Mouse (Mus musculus) CH12.LX (cell line): ENCODE measurements around the gene Atp8b4.

Source experiments
- BHLHE40 ChIP-seq: IDR thresholded peaks from 2 replicates; pipeline ENCODE4 v1.6.1; 2011; ENCODE audit warnings: mild to moderate bottlenecking, low read depth, low read length, improper control_type of control experiment
- CTCF ChIP-seq, 2 experiments: IDR thresholded peaks in 1 of 2; conservative IDR thresholded peaks in 1 of 2; 2 replicates each; pipeline ENCODE4 v1.5.1; 2011 to 2012; ENCODE audit warnings: low read depth in 2 of 2, low read length in 2 of 2, improper control_type of control experiment in 1 of 2, inconsistent platforms in 1 of 2, mild to moderate bottlenecking in 1 of 2, moderate library complexity in 1 of 2
- EP300 ChIP-seq: IDR thresholded peaks from 2 replicates; pipeline ENCODE4 v1.6.1; 2011; ENCODE audit warnings: low read length, improper control_type of control experiment
- ETS1 ChIP-seq: conservative IDR thresholded peaks from 2 replicates; pipeline ENCODE4 v1.6.1; 2012; ENCODE audit warnings: low read depth, mild to moderate bottlenecking, inconsistent platforms, low read length, improper control_type of control experiment, moderate library complexity
- MAFK ChIP-seq: IDR thresholded peaks from 2 replicates; pipeline ENCODE4 v1.6.1; 2011; ENCODE audit warnings: low read length, improper control_type of control experiment; ENCODE audit not compliant: insufficient replicate concordance
- MYC ChIP-seq: IDR thresholded peaks from 2 replicates; pipeline ENCODE4 v1.6.1; 2011; ENCODE audit warnings: low read depth, mild to moderate bottlenecking, improper control_type of control experiment, low read length
- NRF1 ChIP-seq: IDR thresholded peaks from 2 replicates; pipeline ENCODE4 v1.6.1; 2014; ENCODE audit warnings: low read depth, mild to moderate bottlenecking, inconsistent platforms, low read length, improper control_type of control experiment, moderate library complexity
- POLR2A ChIP-seq: IDR thresholded peaks from 2 replicates; pipeline ENCODE4 v1.6.1; 2011; ENCODE audit warnings: low read depth, mild to moderate bottlenecking, improper control_type of control experiment, low read length
- POLR2AphosphoS2 ChIP-seq: IDR thresholded peaks from 2 replicates; pipeline ENCODE4 v1.6.1; 2011; ENCODE audit warnings: low read depth, low read length, improper control_type of control experiment
- ZC3H11A ChIP-seq: IDR thresholded peaks from 2 replicates; pipeline ENCODE4 v1.6.1; 2012; ENCODE audit warnings: low read depth, mild to moderate bottlenecking, inconsistent platforms, low read length, improper control_type of control experiment
- ZNF384 ChIP-seq: IDR thresholded peaks from 2 replicates; pipeline ENCODE4 v1.6.1; 2012; ENCODE audit warnings: low read depth, low read length, improper control_type of control experiment, inconsistent platforms

GRCm38 (mm10) chr2:126498761-126499452, 1.6 kb downstream of the Atp8b4 start:
- TF ChIP-seq CTCF (conservative IDR thresholded peaks at IDR 0.05 in 1 of 2, IDR thresholded peaks at IDR 0.05 in 1 of 2; ENCODE audit: low read depth in 2 of 2, low read length in 2 of 2) (no peak), ZC3H11A (no peak), ETS1 (no peak), MYC (no peak), BHLHE40 (no peak), POLR2AphosphoS2 (no peak), ZNF384 (no peak), MAFK (no peak), POLR2A (no peak), EP300 (no peak), NRF1 (no peak)
